Mouse (Mus musculus) lung, adult 2 months (tissue): ENCODE results near the gene Tab1.

ENCODE experiments used
- CTCF ChIP-seq: fragments of 200-500 bp; IDR thresholded peaks from 2 replicates; pipeline ENCODE4 v1.5.1; 2011; ENCODE audit warnings: mild to moderate bottlenecking, low read length, control low read depth; ENCODE audit not compliant: insufficient read depth
- POLR2A ChIP-seq: fragments of 200-500 bp; IDR thresholded peaks from 2 replicates; pipeline ENCODE4 v1.6.1; 2011; ENCODE audit warnings: low read depth, mild to moderate bottlenecking, control low read depth, low read length, borderline replicate concordance; ENCODE audit errors: extremely low read depth

GRCm38 (mm10) chr15:80160223-80160622 is 27.3 kb downstream of the Tab1 start:
- no peak for TF ChIP-seq POLR2A
- no peak for TF ChIP-seq CTCF
